Mouse (Mus musculus): ENCODE data around the gene Elmsan1.

Elmsan1 gene

DNA sequence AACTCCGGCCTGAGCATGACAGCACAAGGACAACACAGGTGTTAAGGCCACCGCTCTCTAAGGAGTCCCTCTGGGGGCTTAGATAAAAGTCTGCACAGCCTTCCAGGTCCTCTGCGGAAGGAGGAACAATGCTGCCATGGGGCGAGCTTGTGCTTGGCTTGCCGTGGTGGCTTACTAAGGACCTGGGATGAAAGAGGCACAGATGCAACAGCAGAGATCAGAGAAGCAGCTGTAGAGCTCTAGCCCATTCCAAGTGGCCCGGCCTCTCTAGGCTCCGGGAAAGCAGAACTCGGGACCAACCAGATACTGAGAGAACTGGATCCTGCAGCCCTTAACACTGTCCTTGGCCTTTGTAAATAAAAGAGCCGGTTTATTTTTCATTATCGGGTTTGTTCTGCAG, 66.8 kb downstream of the Elmsan1 start:
- WGBS, result 81% methylated on average over 10 of the region's 10 CpGs

DNA sequence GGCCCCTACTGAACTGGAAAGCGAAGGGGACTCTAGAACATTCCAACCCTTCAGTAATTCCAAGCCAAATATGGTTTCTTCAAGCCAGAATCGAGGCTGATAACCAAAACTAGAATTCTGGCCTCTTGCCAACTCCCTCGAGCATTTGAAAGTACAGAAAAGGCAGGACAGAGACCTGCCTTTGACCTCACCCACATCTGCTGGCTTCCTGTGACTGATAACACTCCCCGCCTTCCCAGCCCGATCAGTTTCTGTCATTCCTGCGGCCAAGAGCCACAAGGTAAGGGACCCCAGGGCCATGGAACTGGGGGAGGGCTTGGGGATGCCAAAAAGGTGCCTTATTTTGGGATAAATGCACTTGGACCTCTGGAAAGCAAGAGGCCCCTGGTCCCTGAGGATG, 67.7 kb downstream of the Elmsan1 start:
- 54% methylated on average over 6 of the region's 6 CpGs for WGBS

DNA sequence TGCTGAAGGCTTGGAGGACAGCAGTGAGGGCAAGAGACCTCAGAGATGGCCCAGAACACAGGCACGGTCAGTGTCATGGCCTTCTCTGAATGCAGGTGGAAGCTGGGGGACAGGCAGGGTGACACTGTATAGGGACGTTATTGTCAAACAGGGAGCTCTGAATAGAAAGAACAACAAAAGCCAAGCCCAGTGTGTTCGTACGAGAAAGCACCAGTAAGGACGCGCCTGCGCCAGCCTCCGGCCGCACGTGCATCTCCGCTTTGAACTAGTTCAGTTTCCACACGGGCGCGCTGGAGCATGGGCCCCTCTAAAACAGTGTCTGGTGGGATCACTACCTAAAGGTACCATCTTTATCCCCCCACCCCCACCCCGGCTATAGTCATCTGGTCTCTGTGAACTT, 68.7 kb downstream of the Elmsan1 start:
- WGBS, result 84% methylated on average over 15 of the region's 15 CpGs

DNA sequence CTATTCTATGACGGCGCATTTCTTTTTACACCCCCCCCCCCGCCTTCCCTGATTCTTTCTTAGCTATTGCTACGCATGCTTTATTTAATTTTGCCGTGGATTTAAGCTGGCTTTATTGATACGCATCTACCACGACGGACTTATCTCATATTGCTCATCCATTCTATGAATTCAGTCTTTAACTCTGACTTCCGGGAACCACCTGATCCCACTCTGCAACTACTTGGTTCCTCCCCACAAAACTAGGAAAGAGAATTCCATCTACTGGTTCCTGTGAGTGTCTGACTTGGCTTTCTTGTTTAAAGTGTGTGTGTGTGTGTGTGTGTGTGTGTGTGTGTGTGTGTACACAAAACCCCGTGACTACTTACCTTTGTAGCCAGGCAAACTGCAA, 70.1 kb downstream of the Elmsan1 start:
- 5% methylated on average over 10 of the region's 10 CpGs for WGBS

DNA sequence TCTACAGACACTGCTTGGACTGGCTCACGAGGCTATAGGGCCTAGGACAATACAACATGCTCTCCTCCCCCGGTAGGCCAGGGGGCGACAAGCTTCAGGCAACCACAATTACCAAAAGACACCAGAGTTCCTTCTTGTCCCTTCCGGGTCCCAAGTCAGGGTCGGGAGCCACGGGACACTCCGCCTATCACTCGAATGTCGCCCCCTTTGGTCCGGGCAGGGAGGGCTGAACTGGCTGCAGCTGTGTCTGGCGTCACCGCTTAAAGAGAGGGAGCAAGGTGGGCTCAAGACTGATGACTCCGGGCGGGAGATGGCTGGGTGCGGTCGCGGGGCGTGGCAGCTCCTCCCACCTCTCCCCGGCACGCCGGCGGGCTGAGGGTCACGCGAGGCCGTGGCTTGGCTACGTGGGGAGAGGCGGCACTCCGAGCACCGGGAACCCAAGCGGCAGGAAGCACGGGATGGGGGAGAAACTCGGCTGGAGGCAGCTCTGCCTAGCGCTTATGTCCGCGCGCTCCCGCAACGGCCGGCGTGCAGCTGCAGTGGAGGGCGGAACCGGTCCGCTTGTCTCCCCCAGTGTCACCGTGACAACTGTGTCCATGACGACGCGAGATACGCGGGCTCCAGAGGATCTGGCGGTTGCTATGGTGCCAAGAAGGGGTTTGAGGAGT, 70.6 kb downstream of the Elmsan1 start, which contains the start of gene Pnma1:
Pnma1 (minus strand) TSS at position 536 of the 668 bp plus-strand sequence.
- WGBS, result 2% methylated on average over 50 of the region's 50 CpGs

DNA sequence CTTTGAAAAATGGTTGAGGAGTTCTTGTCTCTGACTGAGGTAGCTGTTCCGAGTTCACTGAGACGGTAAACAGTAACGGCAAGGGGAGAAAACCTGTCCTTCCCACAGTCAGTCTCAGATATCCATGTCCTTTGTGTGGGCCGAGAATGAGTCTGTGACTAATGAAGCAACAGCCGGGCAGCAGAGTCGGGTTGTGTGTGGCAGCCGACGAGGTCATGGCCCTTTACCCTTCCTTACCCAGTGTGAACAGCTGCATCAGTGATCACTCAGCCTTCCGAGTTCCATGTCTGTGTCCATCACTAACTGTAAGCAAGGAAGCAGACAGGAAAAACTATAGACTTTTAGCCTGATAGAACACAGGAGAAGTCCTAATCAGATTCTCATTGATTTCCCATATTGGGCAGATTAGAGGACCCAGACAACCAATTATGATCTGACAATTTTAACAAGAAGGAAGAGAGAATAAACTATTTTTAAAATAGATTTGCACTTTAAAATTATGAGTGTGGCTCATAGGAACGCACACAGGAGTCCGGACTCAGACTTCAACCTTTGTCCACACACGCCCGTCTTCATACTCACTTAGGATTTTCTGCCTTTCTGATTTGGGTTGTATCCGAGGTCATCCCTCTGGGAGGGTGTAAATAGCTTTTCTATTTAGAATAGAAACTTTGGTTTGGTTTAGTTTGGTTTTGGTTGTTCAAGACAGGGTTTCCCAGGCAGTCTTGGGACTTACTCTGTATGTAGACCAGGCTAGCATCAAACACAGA, 76.2 kb downstream of the Elmsan1 start:
- WGBS, result 76% methylated on average over 14 of the region's 14 CpGs

DNA sequence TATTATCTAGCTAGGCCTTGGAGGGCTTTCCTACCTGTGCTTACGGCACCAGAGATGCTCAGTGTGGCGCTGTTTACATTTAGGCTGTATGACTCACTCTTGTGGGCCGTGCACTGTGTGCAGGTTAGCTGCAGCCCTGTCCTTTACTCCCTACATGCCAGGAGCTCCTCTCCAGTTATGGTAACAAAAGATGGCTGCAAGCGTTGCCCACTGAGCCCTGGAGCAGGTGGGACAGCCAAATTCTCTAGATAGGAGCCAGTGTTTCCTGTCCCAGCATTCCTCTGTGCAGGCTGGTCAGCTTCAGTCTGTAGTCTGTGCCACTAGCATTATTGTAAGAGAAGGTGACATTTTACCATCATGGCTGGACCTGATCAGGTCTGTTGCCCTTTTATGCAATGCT, 77.4 kb downstream of the Elmsan1 start:
- 86% methylated on average over 4 of the region's 4 CpGs for WGBS

DNA sequence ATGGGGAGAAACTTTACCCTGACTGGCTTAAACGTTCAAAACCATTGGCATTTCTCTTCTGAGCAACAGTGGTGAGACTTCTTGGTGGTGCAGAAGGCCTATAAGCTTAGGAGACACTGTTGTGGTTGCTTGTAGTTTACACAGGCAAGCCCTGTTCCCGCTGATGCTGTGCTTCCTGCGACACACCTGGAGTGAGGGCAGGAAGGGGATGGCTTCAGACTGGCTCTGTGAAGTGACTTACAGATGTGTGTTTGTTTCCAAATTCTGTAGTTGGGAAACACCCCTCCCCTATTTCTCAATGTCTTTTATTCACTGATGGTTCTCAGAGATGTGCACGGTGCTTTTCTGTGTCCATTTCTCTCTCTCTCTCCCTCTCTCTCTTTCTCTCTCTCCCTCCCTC, 78.5 kb downstream of the Elmsan1 start:
- 80% methylated on average over 4 of the region's 4 CpGs for WGBS

DNA sequence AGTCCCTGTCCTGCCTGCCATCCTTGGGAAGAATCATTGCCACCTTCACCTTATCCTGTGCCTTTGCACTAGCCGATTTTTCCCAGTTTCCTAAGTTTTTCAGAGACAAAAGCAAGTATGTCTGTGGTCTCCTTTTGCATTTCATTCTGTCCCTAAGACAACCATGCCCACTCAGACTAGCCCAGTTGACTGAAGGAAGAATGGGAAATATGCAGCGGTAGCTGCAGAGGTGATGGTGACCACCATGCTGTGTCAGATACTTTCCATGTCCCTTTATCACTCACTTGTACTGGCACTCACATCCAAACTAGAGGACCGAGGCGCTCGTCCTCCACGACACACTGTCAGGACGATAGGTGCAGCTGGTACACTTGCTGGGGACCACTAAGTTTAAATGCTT, 81.5 kb downstream of the Elmsan1 start:
- WGBS, result 96% methylated on average over 7 of the region's 7 CpGs

DNA sequence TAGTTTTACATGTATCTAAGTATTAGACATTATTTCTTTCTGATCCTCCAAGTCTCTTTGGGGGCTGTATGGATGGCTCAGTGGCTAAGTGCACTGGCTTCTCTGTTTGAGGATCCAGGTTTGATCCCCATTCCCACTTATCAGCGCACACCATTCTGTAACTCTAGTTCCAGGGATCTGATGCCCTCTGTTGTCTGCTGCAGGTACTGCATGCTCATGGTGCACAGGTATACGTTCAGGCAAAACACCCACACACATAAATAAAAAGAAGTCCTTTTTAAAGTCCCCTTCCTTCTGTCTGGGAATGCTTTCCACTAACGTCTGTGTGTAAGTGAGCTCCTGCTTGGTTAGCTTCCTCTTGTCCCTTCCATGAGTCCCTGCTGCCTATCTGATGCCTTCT, 86.4 kb downstream of the Elmsan1 start:
- WGBS, result 64% methylated on average over 3 of the region's 3 CpGs

DNA sequence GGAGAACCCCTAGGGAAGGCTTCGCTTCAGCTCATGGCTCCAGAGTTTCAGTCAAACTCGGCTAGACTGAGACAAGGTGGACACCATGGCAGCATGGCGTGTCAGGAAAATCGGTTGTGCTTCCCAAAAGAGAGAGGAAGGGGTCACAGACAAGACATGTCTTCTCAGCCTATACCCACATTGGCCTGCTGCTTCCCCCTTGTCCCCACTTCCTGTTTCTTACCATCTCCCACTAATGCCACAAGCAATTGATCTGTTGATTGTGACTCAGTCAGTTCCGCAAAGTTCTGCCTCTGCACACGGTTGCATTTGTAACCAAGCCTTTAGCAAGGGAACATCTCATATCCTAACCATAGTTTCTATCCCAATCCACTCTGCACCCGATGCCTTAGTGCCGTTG, 88.8 kb downstream of the Elmsan1 start:
- 96% methylated on average over 8 of the region's 8 CpGs for WGBS

DNA sequence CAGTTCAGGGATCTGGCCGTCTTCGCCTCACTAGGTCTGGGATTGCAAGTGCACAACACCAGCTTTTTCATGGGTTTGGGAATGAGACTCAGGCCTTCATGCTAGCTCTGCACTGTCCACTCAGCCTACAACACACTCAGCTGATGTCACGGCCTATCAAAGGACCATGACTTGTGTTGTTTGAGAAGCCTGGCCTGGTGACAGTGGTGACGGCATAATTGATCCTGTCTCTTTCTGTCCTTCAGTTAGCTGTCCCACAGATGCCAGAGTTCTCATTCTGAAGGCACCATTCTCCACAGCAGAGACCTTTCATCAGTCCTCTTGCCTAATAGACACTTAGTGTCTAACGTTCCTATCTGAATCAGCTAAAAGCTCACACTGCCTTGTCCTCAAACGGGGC, 90.1 kb downstream of the Elmsan1 start:
- WGBS, result 81% methylated on average over 6 of the region's 6 CpGs

DNA sequence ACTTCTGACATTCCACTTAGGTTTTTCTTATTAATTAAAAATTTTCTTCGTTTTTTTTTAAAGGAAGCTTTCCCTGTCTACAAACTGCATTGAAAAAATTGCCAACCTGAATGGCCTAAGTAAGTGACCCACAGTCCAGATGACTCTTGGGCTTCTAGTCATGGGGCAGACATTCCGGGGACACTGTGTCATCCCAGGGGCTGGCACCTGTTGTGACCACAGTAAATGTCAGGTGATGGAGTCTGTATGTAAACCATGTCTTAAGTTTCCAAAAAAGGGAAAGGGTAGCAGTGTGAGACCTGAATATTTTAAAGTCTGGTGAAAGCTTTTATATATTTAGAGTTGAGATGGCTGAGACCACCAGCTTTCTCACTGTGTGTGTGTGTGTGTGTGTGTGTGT, 91.8 kb downstream of the Elmsan1 start:
- 81% methylated on average over 2 of the region's 2 CpGs for WGBS

DNA sequence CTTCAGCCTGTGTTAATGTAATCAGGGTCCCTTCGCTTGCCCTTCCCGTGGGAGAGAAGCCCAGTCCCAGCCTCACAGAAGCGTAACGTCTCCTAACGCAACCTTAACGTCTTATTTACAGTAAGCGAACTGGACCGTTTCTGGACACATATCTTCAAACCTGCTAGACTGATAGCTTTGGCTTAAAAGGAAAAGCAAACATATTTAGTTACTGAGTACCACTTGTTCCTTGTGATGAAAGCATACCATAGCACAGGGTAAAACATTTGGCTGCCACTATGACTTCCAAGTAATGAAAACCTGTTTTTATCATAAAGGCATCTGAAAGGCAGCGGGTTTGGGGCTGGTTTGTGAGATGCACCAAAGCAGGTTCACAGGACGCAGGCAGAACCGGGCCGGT, 92.8 kb downstream of the Elmsan1 start:
- 77% methylated on average over 12 of the region's 12 CpGs for WGBS

DNA sequence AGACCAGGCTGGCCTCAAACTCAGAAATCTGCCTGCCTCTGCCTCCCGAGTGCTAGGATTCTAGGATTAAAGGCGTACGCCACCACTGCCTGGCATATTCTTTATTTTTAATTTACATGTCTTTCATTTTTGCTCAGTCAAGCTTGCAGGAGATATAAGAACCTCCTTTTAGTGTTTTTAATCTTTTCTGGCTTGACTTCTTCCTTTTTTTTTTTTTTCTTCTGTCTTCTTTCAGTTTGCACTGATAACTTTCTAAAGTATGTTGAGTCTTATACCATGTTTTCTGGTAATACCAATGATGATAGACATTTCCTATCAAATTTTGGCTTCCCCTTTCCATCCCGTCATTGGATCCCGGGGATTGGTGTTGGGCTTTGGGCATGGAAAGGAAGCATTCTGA, 99.1 kb downstream of the Elmsan1 start:
- WGBS, result 96% methylated on average over 5 of the region's 5 CpGs

DNA sequence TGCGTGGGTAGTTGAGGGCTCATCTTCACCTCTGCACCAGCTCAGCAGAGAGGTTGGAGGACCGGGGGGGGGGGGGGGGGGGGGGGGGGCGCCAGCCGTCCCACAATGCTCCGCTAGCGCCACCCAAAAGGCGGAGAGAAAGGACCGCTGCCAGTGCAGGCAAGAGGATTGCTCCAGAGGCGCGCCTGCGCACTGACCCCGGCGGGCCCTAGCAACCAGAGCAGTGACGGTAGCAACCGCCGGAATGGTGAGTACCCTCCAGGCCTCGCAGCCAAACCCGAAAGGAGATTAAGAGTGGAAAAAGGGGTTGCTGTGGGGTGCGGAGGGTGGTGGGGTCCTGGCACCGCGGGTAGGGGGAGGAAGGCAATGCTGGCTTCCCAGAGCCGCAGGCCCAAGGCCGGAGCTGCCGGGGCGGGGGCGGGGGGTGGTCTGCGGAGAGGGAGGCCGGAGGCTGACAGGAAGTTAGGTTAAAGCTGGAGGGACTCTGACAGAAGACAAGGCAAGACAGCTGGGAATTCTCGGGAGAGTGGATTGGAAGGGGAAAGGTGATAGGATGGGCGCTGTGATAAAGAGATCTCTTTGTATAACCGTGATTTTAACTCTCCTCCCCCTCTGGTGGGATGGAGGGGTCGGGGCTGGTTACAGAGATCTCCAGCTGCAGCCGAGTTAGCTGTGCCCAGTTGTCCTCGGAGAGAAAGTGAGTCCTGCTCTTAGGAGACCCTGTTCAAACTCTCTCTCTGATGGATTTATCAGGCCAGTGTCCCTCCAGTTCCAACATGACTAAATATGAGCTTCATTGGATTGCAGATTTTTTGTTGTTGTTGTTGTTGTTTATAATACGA, 104.3 kb downstream of the Elmsan1 start, which contains the start of gene Dnal1:
Dnal1 (plus strand) TSS at position 214 of the 842 bp plus-strand sequence.
- 2% methylated on average over 32 of the region's 35 CpGs for WGBS

DNA sequence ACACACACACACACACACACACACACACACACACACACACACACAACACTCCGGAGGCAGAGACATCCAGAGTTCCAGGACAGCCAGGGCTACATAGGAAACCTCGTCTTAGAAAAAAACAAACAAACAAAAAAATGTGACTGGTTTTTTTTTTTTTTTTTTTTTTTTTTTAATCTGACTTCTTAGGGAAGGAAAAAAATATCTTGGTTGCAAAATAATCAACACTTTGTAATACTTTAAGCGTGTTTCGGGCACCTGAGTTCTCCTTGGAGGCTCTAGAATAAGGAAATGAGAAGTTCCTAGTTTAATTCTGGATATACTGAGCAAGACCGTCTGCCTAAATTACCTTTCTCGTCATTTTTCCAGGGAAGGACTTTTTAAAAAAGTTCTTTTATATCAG, 105.0 kb downstream of the Elmsan1 start:
- 26% methylated on average over 6 of the region's 6 CpGs for WGBS

DNA sequence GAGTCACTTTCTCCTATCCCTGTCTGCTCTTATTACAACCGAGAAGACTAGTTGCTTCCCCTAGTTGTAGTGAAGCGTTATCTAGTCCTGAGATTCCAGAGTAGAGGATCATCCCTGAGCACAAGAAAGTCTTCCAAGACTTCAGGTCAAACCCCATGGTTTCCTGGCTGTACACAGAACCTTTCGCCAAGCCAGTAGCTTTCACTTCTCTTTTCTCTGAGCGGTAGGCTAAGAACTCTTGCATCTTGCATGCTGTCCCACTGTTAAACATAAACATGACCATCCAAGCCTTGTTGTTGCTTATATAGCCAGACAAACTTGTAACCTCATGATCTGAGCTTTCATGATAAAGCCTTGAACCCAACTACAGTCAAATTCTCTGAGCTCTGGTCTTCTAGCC, 107.9 kb downstream of the Elmsan1 start:
- WGBS, result 91% methylated on average over 4 of the region's 4 CpGs

DNA sequence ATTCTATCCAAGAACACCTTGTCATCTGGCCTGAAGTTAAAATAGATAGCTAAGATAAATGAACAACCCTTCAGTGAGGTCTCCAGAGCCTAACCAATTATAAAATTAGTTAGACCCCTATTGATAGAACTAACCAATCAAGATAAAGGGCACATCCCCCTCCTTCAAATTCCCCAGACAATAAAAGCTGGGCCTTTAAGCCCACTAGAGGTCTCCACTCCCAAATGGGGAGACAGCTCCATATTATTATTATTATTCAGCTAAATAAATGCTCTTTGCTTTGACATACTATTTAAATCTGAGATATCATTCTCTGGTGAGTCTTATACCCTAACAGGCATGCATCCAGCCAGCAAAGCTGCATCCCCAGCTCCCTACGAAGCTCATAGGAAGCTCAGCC, 108.8 kb downstream of the Elmsan1 start:
- 84% methylated on average over 1 of the region's 1 CpGs for WGBS

DNA sequence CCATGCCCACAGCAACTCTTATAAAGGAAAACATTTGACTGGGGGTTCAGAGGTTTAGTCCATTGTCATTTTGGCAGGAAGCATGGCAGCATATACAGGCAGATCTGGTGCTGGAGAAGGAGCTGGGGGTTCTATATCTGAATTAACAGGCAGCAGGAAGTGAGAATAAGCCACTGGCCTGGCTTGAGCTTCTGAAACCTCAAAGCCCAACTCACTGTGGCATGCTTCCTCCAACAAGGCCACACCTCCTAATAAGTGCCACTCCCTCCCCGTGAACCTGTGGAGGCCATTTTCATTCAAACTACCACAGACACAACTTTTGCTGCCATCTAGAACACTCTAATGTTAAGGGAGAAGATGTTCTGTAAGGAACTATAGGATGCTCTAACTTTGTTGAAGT, 111.0 kb downstream of the Elmsan1 start:
- 63% methylated on average over 1 of the region's 1 CpGs for WGBS

DNA sequence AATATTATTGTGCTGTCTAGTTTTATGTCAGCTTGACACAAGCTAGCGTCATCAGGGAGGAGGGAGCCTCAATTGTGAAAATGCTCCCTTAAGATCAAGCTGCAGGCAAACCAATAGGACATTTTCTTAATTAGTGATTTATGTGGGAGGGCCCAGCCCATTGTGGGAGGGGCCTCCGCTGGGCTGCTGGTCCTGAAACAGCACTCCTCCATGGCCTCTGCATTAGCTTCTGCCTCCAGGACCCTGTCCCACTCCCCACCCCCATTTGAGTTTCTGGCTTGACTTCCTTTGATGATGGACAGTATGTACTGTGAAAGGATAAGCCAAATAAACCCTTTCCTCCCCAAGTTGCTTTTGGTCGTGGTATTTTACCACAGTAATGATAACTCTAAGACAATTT, 111.7 kb downstream of the Elmsan1 start:
- WGBS, result 86% methylated on average over 3 of the region's 3 CpGs

DNA sequence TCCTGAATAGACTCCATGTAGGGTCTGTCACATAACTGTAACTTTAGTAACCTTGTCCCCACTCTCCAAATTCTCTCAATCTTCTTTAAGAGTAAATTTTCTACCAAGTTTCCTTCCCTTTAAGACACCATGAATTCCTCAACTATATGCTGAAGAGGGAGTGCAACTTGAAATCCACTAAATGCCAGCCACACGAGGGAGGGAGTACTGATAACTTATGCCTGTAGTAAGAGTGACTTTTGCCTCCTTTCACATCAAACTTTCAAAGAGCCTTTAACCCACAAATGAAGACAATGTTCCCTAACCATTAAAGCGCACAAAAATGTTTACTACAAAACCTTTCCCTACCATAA, 117.2 kb downstream of the Elmsan1 start:
- 53% methylated on average over 2 of the region's 2 CpGs for WGBS
